Mouse (Mus musculus): ENCODE measurements around the gene Ift74.

- TF ChIP-seq CTCF (IDR thresholded peaks at IDR 0.05; ENCODE audit: low read depth, low read length) (no peak), POLR2A (IDR thresholded peaks at IDR 0.05; ENCODE audit: extremely low read depth, insufficient read depth, low read length) (no peak)
These were observed 35.6 kb downstream of the Ift74 start, which contains the start of gene Lrrc19 for GRCm38 (mm10) chr4:94649920-94650319.

Data from liver, adult 2 months (tissue).